Mouse (Mus musculus) lung, adult 2 months (tissue): ENCODE measurements around the gene Ssh2. TPM values are rescaled to one million over a fixed set of nuclear protein-coding genes. Genes with fewer than 3 reads are reported as not detected.

Source experiments
- DNase-seq: peaks from one replicate; pipeline ENCODE4 v3.0.0; 2022
- H3K4me1 ChIP-seq: fragments of 200-500 bp; 2 replicates; pipeline ENCODE4 v1.6.1; 2011; ENCODE audit warnings: low read length; ENCODE audit not compliant: control insufficient read depth, insufficient read depth
- H3K4me3 ChIP-seq: fragments of 200-500 bp; replicated peaks from 2 replicates; pipeline ENCODE3; 2011; ENCODE audit warnings: low read depth, mild to moderate bottlenecking, control low read depth, low read length; ENCODE audit errors: extremely low read depth
- CTCF ChIP-seq: fragments of 200-500 bp; IDR thresholded peaks from 2 replicates; pipeline ENCODE4 v1.5.1; 2011; ENCODE audit warnings: mild to moderate bottlenecking, low read length, control low read depth; ENCODE audit not compliant: insufficient read depth
- POLR2A ChIP-seq: fragments of 200-500 bp; IDR thresholded peaks from 2 replicates; pipeline ENCODE4 v1.6.1; 2011; ENCODE audit warnings: low read depth, mild to moderate bottlenecking, control low read depth, low read length, borderline replicate concordance; ENCODE audit errors: extremely low read depth
- WGBS: fragments of 180-500 bp; shearing (Covaris S2); methylation state at CpG from one replicate; pipeline ENCODE4 v1.1.7; 2018; 5-methylcytosine and 5-hydroxymethylcytosine counted together
- polyA plus RNA-seq: library from polyadenylated mRNA; depleted of rRNA; stranded (reverse); fragments of >200 nt; gene quantifications from 2 replicates; pipeline ENCODE4 v1.2.3, GENCODE M21; 2012; rRNA removed

The Ssh2 gene
- polyA plus RNA-seq = 31.8 and 36.9 TPM in 2 replicates

DNA sequence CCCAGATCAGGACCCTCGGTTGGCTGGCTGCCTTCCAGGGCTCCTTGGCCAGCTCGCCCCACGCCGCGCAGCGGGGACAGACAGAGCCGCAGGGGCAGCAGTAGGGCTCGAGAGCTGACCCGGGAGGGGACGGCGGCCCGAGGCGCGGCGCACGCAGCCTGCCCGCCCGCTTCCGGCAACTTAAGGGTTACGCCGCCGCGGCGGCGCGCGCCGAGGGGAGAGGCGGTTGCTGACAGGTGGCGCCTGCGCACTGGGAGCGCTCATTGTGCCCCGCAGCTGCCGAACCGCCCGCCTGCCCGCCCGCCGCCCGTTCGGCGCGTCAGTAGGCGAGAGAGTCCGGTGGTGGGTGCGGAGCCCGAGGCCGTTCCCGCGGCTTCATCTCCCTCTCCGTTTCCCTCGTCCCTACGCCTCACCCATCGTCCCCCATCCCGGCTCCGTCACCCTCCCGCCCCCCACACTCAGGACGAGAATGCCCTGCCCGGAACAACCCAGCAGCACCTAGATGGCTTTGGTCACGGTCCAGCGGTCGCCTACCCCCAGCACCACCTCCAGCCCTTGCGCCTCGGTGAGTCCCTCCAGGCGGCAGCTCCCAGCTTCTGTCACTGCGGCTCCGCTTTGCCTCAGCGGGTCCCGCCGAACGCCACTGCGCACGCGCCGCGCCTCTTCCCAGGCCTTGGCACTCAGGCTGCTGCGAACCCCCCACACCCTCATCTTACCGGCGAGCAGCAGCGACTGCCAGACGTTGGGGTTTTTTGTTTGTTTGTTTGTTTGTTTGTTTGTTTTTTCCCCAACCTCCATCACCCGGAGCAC is at the start of gene Ssh2:
TSS of gene Ssh2 (plus strand) at position 337 of the 810 bp plus-strand sequence.
- TF ChIP-seq POLR2A = no peak; the same call in 1 of the 2 replicates
- TF ChIP-seq CTCF = no peak
- DNase-seq = peak; percentile 76
- H3K4me1 ChIP-seq = peaks cover 7% of the 10 kb centered on the region
- under 1% methylated on average over 81 of the region's 82 CpGs for WGBS
- peak within 1 kb of the TSS; percentile 100 for H3K4me3 ChIP-seq

DNA sequence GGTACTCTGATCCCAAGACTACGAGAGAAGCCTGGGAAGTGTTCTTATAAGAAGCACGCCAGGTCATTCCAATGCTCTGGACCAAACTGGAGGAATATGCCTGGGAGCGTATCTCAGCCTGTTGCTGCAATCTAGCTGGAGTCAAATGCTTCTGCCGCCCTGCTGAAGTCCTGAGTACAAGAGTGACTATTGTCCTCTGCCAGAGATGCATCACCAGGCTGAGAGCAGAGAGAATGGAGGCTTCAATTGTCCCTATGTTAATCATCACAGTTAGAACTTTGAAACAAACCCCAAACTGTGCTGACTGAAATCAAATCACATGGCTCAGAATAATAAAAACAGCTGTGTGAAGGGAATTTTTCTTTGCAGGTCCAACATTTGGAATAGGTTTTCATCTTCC is 42.4 kb upstream of the Ssh2 start:
- H3K4me3 ChIP-seq = no peak overlapping the region
- TF ChIP-seq CTCF (no peak), POLR2A (no peak)
- 72% methylated on average over 4 of the region's 4 CpGs for WGBS
- no peak for DNase-seq
- no peaks in the 10 kb centered on the region for H3K4me1 ChIP-seq

DNA sequence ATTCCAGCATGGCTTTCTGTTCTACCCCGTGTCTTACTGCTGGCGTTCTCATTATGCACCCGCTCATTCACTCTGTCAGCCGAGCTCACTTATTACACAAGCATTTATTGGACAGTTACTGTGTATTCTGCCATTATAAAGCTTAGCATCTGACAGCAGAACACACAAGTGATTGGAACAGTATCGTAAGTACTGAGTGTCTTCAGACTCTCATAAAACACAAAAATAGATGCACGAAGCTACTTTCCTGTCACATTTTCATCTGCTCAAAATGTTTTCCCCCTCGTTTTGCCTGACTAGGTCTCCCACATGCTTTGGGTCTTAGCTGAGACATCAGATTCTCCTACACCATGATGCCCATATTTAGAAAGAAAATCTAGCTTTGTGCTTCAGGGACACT is 41.6 kb upstream of the Ssh2 start:
- 72% methylated on average over 7 of the region's 7 CpGs for WGBS
- DNase-seq = no peak
- Histone ChIP-seq H3K4me3 (no peak overlapping the region), H3K4me1 (no peaks in the 10 kb centered on the region)
- TF ChIP-seq POLR2A (no peak), CTCF (no peak)

DNA sequence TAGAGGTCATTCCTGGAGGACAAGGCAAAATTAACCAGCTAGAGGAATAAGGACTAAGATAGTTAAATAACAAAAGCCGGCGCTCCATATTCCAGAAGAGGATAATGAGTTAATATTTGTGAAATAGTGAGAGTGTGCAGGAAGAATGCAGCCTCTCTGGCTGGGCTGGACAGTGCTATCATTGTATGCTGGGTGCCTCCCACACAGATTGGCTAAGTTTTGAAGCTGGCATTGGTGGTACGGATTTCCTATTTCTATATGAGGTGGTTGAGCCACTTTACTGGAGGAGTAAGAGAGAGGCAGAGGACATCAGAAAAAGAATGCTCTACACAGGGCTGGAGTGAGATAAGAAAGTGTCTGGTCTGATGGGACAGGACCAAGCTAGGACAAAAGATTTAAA is 36.3 kb upstream of the Ssh2 start:
- no peak for DNase-seq
- 73% methylated on average over 3 of the region's 3 CpGs for WGBS
- TF ChIP-seq POLR2A (no peak), CTCF (no peak)
- Histone ChIP-seq H3K4me3 (no peak overlapping the region), H3K4me1 (no peaks in the 10 kb centered on the region)

DNA sequence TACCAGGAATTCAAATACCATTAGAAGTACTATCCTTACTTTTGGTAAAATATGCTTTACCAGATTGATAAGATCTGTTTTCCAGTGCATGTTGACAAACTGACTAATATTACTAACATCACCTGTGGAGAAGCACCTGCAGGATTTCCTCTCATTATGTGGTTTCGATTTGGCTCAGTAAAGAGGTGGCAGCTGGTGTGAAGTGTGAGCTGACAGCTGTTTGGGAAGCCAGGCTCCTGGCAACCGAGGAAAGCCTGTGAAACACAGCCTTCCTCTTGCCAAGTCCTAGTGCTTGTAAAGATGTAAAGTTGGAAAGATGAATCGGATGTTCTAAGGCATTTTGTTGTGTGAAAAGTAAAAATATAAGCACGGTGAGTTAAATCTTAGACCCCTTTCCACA is 35.2 kb upstream of the Ssh2 start:
- WGBS = 32% methylated on average over 4 of the region's 4 CpGs
- Histone ChIP-seq H3K4me1 (no peaks in the 10 kb centered on the region; the same call in 1 of the 2 replicates), H3K4me3 (no peak overlapping the region)
- DNase-seq = no peak
- TF ChIP-seq POLR2A = no peak
- TF ChIP-seq CTCF = no peak

DNA sequence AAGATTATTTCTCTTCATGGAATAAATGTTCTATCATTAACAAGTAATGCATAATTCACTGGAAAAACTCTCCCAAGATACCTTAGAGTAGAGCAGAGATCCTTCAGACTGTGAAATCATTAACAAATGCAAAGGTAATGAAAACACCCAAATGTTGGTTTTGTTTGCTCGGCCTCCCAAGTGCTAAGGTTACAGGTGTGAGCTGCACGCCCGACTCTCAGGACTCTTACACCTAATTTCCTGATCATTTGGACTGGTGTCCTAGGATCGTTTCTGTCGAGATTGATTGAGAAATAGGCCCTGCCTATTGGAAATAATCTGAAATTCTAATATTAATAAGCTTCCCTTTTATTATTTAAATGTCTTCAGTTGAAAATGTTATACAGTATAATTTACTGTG is 34.6 kb upstream of the Ssh2 start:
- H3K4me3 ChIP-seq = no peak overlapping the region
- WGBS = 67% methylated on average over 5 of the region's 5 CpGs
- no peak for DNase-seq
- no peaks in the 10 kb centered on the region; the same call in 1 of the 2 replicates for H3K4me1 ChIP-seq
- TF ChIP-seq POLR2A (no peak), CTCF (no peak)

DNA sequence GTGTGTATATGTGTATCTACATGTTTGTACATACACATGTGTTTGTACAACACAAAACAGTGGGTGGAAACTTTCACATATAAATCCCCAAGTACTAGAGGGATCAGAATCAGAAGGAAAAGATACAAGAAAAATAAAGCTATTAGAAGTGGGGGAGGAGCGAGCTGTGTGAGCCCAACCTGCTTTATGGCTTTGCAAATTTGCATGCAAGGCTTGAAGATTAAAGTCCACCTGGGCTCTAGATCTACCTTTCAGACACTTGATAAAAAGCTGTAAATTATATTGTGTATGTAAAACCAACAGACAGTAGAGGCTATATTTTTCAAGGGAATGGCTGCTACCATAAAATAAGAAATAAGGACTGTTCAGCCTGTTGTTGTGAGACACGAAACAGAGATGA is 34.0 kb upstream of the Ssh2 start:
- no peak for DNase-seq
- TF ChIP-seq POLR2A = no peak
- Histone ChIP-seq H3K4me1 (no peaks in the 10 kb centered on the region; the same call in 1 of the 2 replicates), H3K4me3 (no peak overlapping the region)
- WGBS = 89% methylated on average over 2 of the region's 2 CpGs

DNA sequence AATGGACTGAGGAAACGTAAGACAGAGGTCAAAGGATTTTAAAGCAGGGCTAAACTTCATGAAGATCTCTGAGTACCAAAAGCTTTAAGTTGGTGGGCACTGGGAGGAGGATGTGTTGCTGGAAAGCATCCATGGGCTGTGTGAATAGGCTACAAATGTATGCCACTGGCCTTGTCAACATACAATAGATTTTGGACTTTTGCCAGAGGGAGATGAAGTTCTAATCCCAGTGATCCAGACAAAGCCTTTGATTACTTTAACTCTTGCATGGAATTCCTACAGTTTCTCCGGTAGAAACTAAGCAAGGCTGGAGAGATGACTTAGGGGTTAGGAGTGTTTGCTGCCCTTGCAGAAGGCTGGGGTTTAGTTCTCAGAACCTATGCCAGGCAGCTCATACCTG is 33.5 kb upstream of the Ssh2 start:
- no peak for DNase-seq
- no peak for TF ChIP-seq CTCF
- TF ChIP-seq POLR2A = no peak
- Histone ChIP-seq H3K4me1 (no peaks in the 10 kb centered on the region; the same call in 1 of the 2 replicates), H3K4me3 (no peak overlapping the region)
- 49% methylated on average over 2 of the region's 2 CpGs for WGBS

DNA sequence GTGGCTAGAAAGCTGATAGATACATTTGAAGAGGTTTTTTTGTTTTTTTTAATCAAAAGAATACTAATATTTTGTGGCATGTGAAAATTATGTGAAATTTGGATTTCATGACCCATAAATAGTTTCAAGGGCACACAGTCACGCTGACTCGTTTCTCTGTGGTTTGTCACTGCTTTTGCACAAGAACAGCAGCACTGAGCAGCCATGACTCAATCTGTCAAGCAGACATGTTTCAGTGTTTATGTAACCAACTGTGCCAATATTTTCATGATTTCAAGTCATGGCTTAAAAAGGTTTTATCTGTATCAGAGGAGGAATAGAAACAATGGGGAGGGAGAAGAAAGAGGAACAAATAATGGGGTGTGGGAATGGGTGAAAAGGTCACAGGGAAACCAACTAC is 31.2 kb upstream of the Ssh2 start:
- no peak for DNase-seq
- WGBS = 26% methylated on average over 2 of the region's 2 CpGs
- TF ChIP-seq POLR2A (no peak), CTCF (no peak)
- H3K4me3 ChIP-seq = no peak overlapping the region
- H3K4me1 ChIP-seq = no peaks in the 10 kb centered on the region; the same call in 1 of the 2 replicates

DNA sequence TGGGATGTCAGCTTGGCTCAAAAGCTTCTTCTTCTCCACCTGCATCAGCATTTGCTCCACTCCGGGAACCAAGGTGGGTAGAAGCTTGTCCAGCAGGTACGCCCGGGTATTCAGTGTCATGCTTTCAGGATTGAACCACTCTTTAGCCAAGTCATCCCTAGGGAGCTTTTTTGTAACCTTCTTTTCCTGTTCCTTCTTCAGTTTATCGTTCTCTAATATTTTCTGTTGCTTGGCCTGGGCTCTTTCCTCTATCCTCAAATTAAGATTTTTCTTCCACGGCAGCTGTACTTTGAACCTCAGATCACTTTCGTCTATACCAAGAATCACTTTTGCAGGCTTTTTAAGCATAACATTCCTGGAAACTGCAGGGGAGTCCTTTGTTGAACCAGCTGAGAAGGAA is 27.2 kb upstream of the Ssh2 start, which contains the start of gene Efcab5:
TSS of gene Efcab5 (minus strand) at position 101 of the 400 bp plus-strand sequence.
- DNase-seq = no peak
- Histone ChIP-seq H3K4me3 (no peak within 1 kb of the TSS), H3K4me1 (no peaks in the 10 kb centered on the region; the same call in 1 of the 2 replicates)
- 66% methylated on average over 6 of the region's 6 CpGs for WGBS
- TF ChIP-seq CTCF (no peak), POLR2A (no peak)
